Mouse (Mus musculus) frontal cortex, adult (tissue): ENCODE data around the gene Olfr521.
"Not testable (repeated sequence)": the region's sequence is repeated elsewhere in the genome, so short reads cannot be mapped to it uniquely, and the experiment has no call there.

ENCODE experiments used
- ATAC-seq: cut with Nextera tagmentation; 2 replicates; pipeline ENCODE4 v1.9.2; 2017; ENCODE audit warnings: mild to moderate bottlenecking, moderate library complexity, mixed read lengths; ENCODE audit not compliant: low TSS enrichment

The Olfr521 gene

DNA sequence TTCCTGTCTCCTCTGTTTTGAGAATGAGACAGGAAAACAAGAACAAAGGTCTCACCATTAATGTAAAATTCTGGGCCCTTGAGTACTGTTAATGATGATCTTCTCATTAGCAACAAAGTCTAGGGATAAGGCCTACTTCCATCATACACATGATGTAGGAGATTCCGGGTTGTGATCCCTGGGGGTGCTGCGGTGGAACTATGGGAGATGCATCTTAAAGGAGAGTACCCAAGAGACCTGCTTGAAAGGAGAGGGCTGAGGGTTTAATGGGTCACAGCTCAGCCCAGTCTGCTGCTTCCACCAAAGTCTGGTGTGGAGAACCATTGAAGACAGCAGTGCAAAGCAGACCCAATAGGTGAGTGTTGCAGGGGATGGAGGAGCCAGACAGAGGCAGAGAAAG is at the start of gene Olfr521:
TSS of gene Olfr521 (plus strand) at position 301 of the 400 bp plus-strand sequence.
- ATAC-seq: no peak

DNA sequence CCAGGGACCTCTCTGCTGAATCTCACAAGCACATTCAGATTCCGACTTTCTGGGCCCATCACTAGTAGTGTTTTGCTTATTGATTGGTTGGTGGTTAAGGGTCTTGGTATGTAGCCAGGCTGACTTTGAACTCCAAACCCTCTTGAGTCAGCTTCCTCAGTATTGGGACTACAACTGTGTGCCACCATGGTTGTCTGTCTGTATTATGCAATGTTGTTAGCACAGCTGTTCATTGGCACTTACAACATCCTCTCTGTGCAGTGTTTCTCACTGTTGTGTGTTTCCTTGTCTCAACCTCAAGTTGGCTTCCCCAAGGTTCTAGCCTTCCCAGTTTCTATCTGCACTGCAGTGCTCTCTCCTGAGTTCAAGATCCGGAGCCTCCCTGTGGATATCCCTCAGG is 46.8 kb upstream of the Olfr521 start:
- no peak for ATAC-seq

DNA sequence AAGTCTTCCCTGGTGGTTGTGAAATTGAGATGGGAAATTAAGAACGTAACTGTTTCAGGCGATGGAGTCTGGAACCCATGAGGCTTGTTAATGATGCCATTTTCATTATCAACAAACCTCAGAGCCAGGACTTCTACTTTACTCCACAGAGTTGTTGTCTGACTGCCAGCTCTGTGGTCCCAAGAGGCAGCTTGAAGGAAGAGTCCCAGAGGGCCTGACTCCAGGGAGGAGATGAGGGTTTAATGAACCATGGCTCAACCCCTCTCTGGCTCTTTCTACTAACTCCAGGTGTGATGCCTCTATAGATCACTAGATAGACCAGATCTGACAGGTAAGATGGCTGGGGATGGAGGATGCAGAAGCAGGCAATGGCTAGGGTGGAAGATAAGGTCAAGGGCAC is 33.3 kb upstream of the Olfr521 start, which contains the start of gene Olfr520:
TSS of gene Olfr520 (plus strand) at position 301 of the 400 bp plus-strand sequence.
- no peak for ATAC-seq

DNA sequence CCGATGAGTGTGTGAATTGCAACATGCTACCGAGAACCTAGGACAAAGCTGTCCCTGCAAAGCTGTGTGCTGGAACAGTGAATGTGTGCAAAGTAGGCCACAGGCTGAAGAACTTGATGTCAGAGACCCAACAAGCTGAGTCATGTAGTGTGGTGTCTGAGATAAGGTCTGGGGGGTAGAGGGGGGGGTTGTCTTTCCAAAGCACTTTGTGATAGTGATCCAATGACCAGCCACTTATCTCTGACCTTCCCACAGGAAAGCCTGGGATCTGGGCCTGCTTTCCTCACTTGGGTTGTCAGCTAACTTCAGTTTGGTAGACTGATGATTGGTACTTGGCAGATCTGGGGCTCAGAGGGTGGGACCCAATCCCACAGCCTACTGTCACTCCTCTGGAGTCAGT is 28.7 kb upstream of the Olfr521 start:
- no peak for ATAC-seq

DNA sequence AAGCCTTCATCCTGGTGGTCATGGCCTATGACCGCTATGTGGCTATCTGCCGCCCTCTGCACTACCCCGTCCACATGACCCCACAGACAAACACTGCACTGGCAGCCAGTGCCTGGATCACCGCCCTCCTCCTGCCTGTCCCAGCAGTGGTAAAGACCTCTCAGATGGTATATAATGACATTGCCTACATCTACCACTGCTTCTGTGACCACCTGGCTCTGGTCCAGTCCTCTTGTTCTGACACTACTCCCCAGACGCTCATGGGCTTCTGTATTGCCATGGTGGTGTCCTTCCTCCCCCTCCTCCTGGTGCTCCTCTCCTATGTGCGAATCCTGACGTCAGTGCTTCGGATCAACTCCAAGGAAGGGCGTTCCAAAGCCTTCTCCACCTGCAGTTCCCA is 27.8 kb upstream of the Olfr521 start:
- not testable (repeated sequence) for ATAC-seq

- ATAC-seq: no peak
Observed at GRCm38 (mm10) chr7:99739276-99739675, 24.0 kb upstream of the Olfr521 start.

DNA sequence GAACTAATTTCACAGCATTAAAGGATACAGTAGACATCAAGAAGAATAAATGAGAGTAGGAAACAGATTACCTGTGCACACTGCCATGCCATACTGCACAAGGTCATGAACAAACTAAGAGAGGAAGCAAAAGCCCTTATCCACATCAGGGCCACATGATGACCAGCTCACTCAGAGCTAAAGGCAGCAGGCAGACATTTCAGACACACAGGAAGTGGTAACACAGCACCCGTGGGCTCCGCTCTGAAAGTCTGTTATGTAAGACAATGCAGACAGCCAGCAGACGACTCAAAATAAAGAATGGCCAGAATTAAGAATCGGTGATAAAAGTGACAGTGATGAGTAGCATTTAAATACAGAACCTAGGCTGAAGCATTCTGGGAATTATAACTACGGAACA is 18.1 kb downstream of the Olfr521 start:
- ATAC-seq: no peak; the same call in 1 of the 2 replicates

- no peak for ATAC-seq
Observed at GRCm38 (mm10) chr7:99781916-99782315, 18.6 kb downstream of the Olfr521 start.

GRCm38 (mm10) chr7:99783421-99783820 is 20.1 kb downstream of the Olfr521 start:
- ATAC-seq: no peak; the same call in 1 of the 2 replicates

DNA sequence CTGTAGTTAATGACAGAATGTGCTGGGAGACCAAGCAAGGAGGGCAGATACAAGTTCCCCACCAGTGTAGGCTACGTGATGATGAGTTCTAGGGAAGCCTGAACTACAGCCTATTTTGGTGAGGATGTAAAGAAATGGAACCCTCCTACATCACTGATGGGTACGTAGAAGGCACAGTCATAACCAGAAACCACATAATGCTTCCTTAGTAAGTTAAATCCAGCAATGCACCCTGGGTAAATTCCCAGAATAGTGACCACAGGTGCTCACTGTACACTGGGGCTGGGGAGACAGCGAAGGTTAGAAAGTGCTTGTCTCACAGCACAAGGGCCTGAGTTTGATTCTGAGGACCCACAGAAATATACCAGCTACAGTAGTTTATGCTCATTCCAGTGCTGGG is 22.2 kb downstream of the Olfr521 start:
- no peak for ATAC-seq

DNA sequence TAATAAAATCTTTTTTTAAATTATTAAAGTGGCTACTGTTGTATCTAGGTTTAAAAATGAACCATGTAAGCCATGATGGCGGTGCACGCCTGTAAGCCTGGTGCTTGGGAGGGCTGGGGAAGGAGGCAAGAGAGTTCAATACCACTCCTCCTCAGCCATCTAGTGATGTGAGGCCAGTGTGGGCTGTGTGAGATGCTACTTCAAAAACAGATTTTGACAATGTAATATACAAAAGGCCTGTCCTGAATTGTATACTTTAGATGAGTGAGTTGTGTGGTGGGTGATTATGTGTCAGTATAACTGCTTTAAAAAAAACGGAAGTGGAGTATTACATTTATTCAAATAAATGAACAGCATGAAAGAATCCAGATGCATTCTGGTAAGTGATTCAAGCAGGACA is 23.5 kb downstream of the Olfr521 start:
- no peak for ATAC-seq

- ATAC-seq: no peak
Observed at GRCm38 (mm10) chr7:99787935-99788334, 24.6 kb downstream of the Olfr521 start.

DNA sequence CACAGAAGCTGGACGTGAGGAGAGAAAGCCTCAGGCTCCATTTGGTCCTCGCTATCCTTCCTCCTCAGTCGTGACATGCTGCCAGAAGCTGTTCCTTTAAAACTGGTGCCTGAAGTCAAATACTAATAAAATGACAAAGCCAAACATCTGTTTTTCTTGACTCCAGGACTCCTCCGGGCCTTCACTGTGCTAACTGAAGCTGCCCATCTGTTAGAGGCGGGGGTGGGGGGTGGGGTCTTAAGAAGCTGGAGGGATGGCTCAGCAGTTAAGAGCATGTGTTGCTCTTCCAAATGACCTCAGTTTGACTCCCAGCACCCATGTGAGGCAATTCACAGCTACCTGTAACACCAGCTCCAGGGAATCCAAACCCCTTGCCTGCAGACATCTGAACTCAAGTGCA is 25.3 kb downstream of the Olfr521 start:
- ATAC-seq: no peak

- no peak for ATAC-seq
Observed at GRCm38 (mm10) chr7:99790816-99791215, 27.5 kb downstream of the Olfr521 start.

GRCm38 (mm10) chr7:99794096-99794495 is 30.8 kb downstream of the Olfr521 start:
- ATAC-seq: no peak

GRCm38 (mm10) chr7:99795192-99795981 is 32.1 kb downstream of the Olfr521 start:
- no peak; the same call in 1 of the 2 replicates for ATAC-seq

DNA sequence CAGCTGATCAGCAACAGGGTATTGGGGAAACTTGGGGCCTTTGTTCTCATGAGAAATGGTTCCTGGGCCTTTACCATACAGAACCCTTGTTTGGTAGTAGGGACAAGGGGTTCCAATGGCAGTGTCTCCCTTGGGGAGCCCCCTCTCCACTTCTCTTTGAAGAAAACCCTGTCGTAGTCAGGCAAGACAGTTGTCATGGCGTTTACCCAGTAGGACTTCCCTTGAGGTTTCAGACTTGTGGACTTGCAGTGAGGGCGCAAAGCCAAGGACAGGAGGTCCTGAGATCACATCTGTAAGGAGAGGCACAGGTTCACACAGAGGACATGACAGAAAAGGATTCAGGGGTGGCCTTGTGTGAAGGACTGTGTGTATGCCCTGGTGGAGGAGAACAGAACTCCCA is 33.2 kb downstream of the Olfr521 start:
- ATAC-seq: no peak

GRCm38 (mm10) chr7:99797261-99797660 is 34.0 kb downstream of the Olfr521 start:
- ATAC-seq: no peak

- ATAC-seq: peak; percentile 62; the same call in 1 of the 2 replicates
Observed at GRCm38 (mm10) chr7:99797911-99798647, 34.8 kb downstream of the Olfr521 start.

DNA sequence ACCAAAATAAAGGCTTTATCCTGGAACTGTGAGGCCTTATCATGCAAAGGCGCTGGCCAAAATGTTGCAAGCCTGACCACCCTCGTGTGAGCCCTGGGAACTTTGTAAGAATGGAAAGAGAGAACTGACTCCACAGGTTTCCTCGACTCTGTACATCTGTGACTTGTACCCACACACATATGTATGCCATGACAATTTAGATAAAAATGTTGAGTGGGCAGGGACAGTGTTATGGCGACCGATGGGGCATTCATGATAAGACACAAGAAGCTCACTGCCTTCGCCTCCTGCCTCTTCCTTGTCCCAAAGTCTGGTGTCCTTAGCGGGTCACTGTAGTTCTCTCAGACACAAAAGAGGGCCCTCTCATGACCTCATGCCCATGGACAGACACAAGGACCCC is 35.8 kb downstream of the Olfr521 start:
- ATAC-seq: no peak

GRCm38 (mm10) chr7:99803535-99803934 is 40.2 kb downstream of the Olfr521 start:
- ATAC-seq: no peak

GRCm38 (mm10) chr7:99804033-99804432 is 40.7 kb downstream of the Olfr521 start:
- ATAC-seq: not testable (repeated sequence)

DNA sequence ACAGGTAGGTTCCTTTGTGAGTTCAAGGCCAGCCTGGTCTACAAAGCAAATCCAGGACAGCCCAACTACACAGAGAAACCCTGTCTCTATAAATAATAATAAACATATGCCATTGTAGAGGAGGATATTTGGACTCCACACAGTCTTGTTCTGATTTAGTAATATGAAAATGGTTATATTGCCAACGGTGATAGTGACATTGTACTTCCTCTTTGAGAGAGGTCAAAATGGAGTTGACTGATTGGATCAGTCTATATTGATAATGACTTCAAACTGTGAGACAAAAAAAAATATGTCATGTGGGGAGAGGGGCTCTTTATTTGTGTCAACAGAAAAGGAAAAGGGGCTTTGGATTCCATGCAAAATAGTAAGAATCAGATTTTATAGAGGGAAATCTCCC is 42.0 kb downstream of the Olfr521 start:
- no peak for ATAC-seq
